Mouse (Mus musculus) midbrain, embryonic 11.5 days (tissue): ENCODE measurements around the gene Shc1. TPM values are rescaled to one million over a fixed set of nuclear protein-coding genes. Genes with fewer than 3 reads are reported as not detected.

Source experiments
- ATAC-seq: fragments of 200-750 bp; cut with Nextera tagmentation; 2 replicates; pipeline ENCODE4 v1.8.0; 2017; ENCODE audit warnings: moderate TSS enrichment, moderate library complexity; ENCODE audit not compliant: low FRiP score
- DNase-seq: peaks from one replicate; pipeline ENCODE4 v3.0.0; 2015; ENCODE audit warnings: low spot score; ENCODE audit errors: missing footprints
- H3K27ac ChIP-seq: fragments of 300-500 bp; sonication (generic); 2 replicates; pipeline ENCODE4 v1.5.1; 2014; ENCODE audit warnings: low read depth, low read length
- H3K27me3 ChIP-seq: fragments of 300-500 bp; sonication (generic); 2 replicates; pipeline ENCODE4 v1.6.1; 2014; ENCODE audit warnings: mild to moderate bottlenecking, low read length, moderate library complexity, mixed read lengths; ENCODE audit not compliant: control insufficient read depth, insufficient read depth
- H3K36me3 ChIP-seq: fragments of 300-500 bp; sonication (generic); 2 replicates; pipeline ENCODE4 v1.6.1; 2014; ENCODE audit warnings: mild to moderate bottlenecking, low read length, moderate library complexity, mixed read lengths; ENCODE audit not compliant: control insufficient read depth, insufficient read depth
- H3K4me1 ChIP-seq: fragments of 300-500 bp; sonication (generic); 2 replicates; pipeline ENCODE4 v1.6.1; 2014; ENCODE audit warnings: low read length; ENCODE audit not compliant: control insufficient read depth, insufficient read depth
- H3K4me2 ChIP-seq: fragments of 300-500 bp; sonication (generic); 2 replicates; pipeline ENCODE4 v1.6.1; 2014; ENCODE audit warnings: mild to moderate bottlenecking, moderate library complexity
- H3K4me3 ChIP-seq: fragments of 300-500 bp; sonication (generic); 2 replicates; pipeline ENCODE4 v1.5.1; 2014; ENCODE audit warnings: low read depth, low read length
- H3K9ac ChIP-seq: fragments of 300-500 bp; sonication (generic); 2 replicates; pipeline ENCODE4 v1.6.1; 2014; ENCODE audit warnings: low read length
- H3K9me3 ChIP-seq: fragments of 300-500 bp; sonication (generic); 2 replicates; pipeline ENCODE4 v1.6.1; 2016; ENCODE audit warnings: low read length; ENCODE audit not compliant: control insufficient read depth
- WGBS: fragments of 180-500 bp; shearing (Covaris S2); extraction: QIAGEN DNeasy Blood & Tissue Kit; methylation state at CpG from one replicate; pipeline ENCODE4 v1.1.7; 2014; 5-methylcytosine and 5-hydroxymethylcytosine counted together
- polyA plus RNA-seq: library from polyadenylated mRNA; unstranded; fragments of >200 nt; fragmentation: Nextera tagmentation; extraction: Ambion mirVana; gene quantifications from 2 replicates; pipeline ENCODE4 v1.2.1, GENCODE M21; 2014

Shc1 gene
- polyA plus RNA-seq, 1 experiment from 2014 or later: 23.4 TPM

DNA sequence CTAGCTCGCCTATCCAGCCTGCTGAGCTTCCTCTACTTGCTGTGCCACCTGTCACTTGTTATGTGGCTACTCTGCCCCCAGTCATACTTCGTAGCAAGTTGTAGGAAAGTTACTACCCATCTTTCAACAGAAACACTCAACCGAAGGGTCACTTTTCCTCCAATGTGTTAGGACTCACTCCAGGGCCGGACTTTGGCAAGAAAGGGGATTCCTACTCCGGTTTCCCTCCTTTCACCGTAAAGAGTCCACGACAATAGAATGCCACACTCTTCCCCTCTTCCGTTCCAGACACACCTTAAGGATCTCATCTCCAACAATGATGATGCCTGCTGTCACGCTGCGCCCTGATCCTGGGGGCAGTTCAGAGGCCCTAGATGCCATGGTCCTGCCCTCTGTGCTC is 7.4 kb upstream of the Shc1 start:
- no peak overlapping the region for H3K27ac ChIP-seq
- 81% methylated on average over 10 of the region's 10 CpGs for WGBS

DNA sequence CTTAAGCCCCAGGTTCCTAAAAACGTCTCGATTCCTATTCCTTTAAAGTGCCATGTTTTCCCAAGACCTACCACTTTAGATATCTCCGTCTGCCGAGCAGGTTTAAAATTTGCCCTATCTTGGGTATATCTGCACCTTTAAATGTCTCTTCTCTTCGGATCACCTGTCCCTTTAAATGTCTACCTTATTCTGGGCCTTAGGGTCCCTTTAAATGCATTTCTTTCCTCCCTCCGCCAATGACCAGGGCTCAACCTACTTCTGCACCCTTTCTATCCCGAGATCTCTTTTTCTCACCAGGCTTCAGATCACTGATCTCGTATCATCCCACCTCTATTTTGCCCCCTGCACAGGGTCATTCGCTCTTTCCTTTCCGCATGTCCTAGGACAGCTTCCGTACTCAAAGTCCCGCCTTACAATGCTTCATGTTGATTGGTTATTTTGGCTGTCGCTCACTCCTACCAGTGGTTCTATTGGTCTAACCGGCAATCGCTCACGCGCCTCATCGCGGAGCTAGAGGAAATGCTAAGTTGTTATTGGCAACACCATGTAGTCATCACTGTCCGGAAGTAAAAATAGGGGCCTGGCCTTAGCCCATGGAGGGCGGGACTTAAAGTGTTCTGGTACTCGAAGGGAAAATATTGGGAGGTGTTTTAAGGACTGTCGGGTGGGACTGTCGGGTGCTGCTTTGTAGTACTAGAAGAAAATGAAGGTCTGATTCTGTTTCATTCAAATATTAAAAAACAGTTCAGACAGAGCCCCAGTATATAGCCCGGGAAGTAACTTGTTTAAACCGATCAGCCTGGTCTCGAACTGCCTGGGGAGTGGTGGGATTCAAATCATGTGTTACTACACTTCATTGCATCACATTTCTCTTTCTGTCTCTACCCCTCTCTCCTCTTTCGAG is 6.5 kb upstream of the Shc1 start, which contains the start of gene Flad1:
Gene Flad1 (minus strand): TSS at position 381 of the 904 bp plus-strand sequence.
- peak within 1 kb of the TSS; percentile 50 for H3K4me3 ChIP-seq
- peak; percentile 100 for DNase-seq
- peak within 1 kb of the TSS; percentile 47 for H3K9ac ChIP-seq
- no peak within 1 kb of the TSS for H3K27ac ChIP-seq
- ATAC-seq: peak; percentile 99
- H3K4me2 ChIP-seq: peak within 1 kb of the TSS; percentile 73
- H3K36me3 ChIP-seq: peaks cover 16% of the 10 kb centered on the region; the same call in 1 of the 2 replicates
- H3K9me3 ChIP-seq: no peaks in the 10 kb centered on the region
- peaks cover 9% of the 10 kb centered on the region for H3K4me1 ChIP-seq
- WGBS: 7% methylated on average over 28 of the region's 28 CpGs
- H3K27me3 ChIP-seq: no peaks in the 10 kb centered on the region

More for the DNA sequence above, 7.4 kb upstream of the Shc1 start:
- ATAC-seq (no peak), DNase-seq (no peak)
- H3K9me3 ChIP-seq: no peaks in the 10 kb centered on the region
- peak overlapping the region; percentile 47 for H3K9ac ChIP-seq
- H3K4me3 ChIP-seq: peak overlapping the region; percentile 50
- H3K4me2 ChIP-seq: peak overlapping the region; percentile 73
- peaks cover 12% of the 10 kb centered on the region; the same call in 1 of the 2 replicates for H3K36me3 ChIP-seq
- no peaks in the 10 kb centered on the region for H3K27me3 ChIP-seq
- peaks cover 7% of the 10 kb centered on the region for H3K4me1 ChIP-seq

- WGBS: 95% methylated on average over 8 of the region's 8 CpGs
- no peak overlapping the region for H3K27ac ChIP-seq
- peaks cover 24% of the 10 kb centered on the region for H3K4me1 ChIP-seq
- no peak overlapping the region for H3K4me3 ChIP-seq
- H3K9ac ChIP-seq: no peak overlapping the region
- DNase-seq (peak; percentile 31), ATAC-seq (no peak)
- no peaks in the 10 kb centered on the region for H3K27me3 ChIP-seq
- no peaks in the 10 kb centered on the region for H3K9me3 ChIP-seq
- peaks cover 16% of the 10 kb centered on the region; the same call in 1 of the 2 replicates for H3K36me3 ChIP-seq
- H3K4me2 ChIP-seq: no peak overlapping the region
Measured at GRCm38 (mm10) chr3:89416158-89416557, 2.1 kb upstream of the Shc1 start.

- peak overlapping the region; percentile 83 for H3K4me2 ChIP-seq
Measured at GRCm38 (mm10) chr3:89417131-89417530, 1.1 kb upstream of the Shc1 start.

GRCm38 (mm10) chr3:89417840-89418169 is 438 bp upstream of the Shc1 start:
- peak; percentile 60 for ATAC-seq
- H3K4me2 ChIP-seq: peak overlapping the region; percentile 83
- H3K36me3 ChIP-seq: peaks cover 16% of the 10 kb centered on the region; the same call in 1 of the 2 replicates
- DNase-seq: no peak
- peak overlapping the region; percentile 76 for H3K9ac ChIP-seq
- peak overlapping the region; percentile 64 for H3K27ac ChIP-seq
- H3K4me1 ChIP-seq: peaks cover 32% of the 10 kb centered on the region
- WGBS: under 1% methylated on average over 20 of the region's 20 CpGs
- H3K27me3 ChIP-seq: no peaks in the 10 kb centered on the region
- peak overlapping the region; percentile 64 for H3K4me3 ChIP-seq
- no peaks in the 10 kb centered on the region for H3K9me3 ChIP-seq

More at GRCm38 (mm10) chr3:89417131-89417530, 1.1 kb upstream of the Shc1 start:
- peaks cover 32% of the 10 kb centered on the region for H3K4me1 ChIP-seq
- WGBS: 37% methylated on average over 2 of the region's 2 CpGs
- ATAC-seq: no peak
- no peak for DNase-seq
- peaks cover 16% of the 10 kb centered on the region; the same call in 1 of the 2 replicates for H3K36me3 ChIP-seq
- H3K4me3 ChIP-seq: peak overlapping the region; percentile 64
- H3K9me3 ChIP-seq: no peaks in the 10 kb centered on the region
- no peaks in the 10 kb centered on the region for H3K27me3 ChIP-seq
- no peak overlapping the region for H3K27ac ChIP-seq
- peak overlapping the region; percentile 76 for H3K9ac ChIP-seq

GRCm38 (mm10) chr3:89418861-89419250 is 613 bp downstream of the Shc1 start:
- ATAC-seq (peak; percentile 14), DNase-seq (no peak)
- H3K4me3 ChIP-seq: peak overlapping the region; percentile 64
- H3K9me3 ChIP-seq: no peaks in the 10 kb centered on the region
- peak overlapping the region; percentile 87 for H3K27ac ChIP-seq
- H3K4me1 ChIP-seq: peaks cover 32% of the 10 kb centered on the region
- H3K4me2 ChIP-seq: peak overlapping the region; percentile 87
- under 1% methylated on average over 16 of the region's 16 CpGs for WGBS
- no peaks in the 10 kb centered on the region for H3K27me3 ChIP-seq
- peaks cover 16% of the 10 kb centered on the region; the same call in 1 of the 2 replicates for H3K36me3 ChIP-seq
- peak overlapping the region; percentile 73 for H3K9ac ChIP-seq

DNA sequence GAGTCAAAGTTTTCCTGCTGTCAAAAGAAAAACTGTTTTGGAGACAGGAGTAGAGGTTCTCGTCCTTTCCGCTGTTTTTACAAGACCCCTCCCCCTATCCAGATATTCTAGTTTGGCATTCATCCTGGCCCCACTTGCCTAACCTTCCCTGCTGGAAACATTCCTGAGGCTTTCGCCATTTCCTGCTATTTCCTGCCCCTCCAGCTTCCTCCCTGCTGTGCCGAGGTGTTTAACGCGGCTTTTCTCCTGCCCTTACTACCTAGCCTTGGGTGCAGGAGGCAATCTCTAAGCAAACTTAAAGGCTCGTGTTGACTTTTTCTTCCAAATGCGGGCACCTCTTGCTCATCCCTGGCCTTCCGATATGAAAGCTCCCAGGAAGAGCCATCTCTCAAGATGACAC is 1.3 kb downstream of the Shc1 start:
- Histone ChIP-seq H3K27ac (no peak overlapping the region; the same call in 1 of the 2 replicates), H3K4me3 (peak overlapping the region; percentile 64), H3K4me2 (peak overlapping the region; percentile 87), H3K27me3 (no peaks in the 10 kb centered on the region), H3K4me1 (peaks cover 32% of the 10 kb centered on the region), H3K9ac (peak overlapping the region; percentile 73), H3K9me3 (no peaks in the 10 kb centered on the region), H3K36me3 (peaks cover 12% of the 10 kb centered on the region; the same call in 1 of the 2 replicates)
- DNase-seq (no peak), ATAC-seq (no peak)
- 4% methylated on average over 9 of the region's 9 CpGs for WGBS

DNA sequence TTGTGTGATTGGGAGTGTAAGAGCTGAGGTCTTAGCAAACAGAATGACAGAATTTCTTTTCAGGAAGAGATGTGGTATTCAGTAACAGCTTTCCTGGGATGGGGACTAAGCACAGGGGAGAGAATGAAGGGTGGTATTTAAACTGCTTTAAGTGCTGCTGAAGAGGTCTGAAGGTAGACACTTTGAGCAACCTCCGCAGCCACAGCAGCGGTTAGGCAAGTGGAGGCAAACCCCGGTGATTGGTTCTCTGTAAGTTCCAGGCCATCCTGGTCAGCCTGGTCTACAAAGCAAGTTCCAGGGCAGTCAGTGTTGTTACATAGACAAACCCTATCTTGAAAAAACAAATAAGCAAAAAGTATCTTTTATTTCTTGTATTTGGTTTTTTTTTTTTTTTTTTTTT is 1.7 kb downstream of the Shc1 start:
- peak overlapping the region; percentile 64 for H3K4me3 ChIP-seq
- peak overlapping the region; percentile 87 for H3K4me2 ChIP-seq
- H3K27ac ChIP-seq: no peak overlapping the region
- peak overlapping the region; percentile 73 for H3K9ac ChIP-seq
- ATAC-seq (no peak), DNase-seq (no peak)
- no peaks in the 10 kb centered on the region for H3K9me3 ChIP-seq
- WGBS: 42% methylated on average over 3 of the region's 3 CpGs
- H3K4me1 ChIP-seq: peaks cover 32% of the 10 kb centered on the region
- peaks cover 8% of the 10 kb centered on the region; the same call in 1 of the 2 replicates for H3K36me3 ChIP-seq
- no peaks in the 10 kb centered on the region for H3K27me3 ChIP-seq

- WGBS: 54% methylated on average over 2 of the region's 2 CpGs
- Histone ChIP-seq H3K9me3 (no peaks in the 10 kb centered on the region), H3K27me3 (no peaks in the 10 kb centered on the region), H3K9ac (no peak overlapping the region), H3K4me2 (0 out of 2 replicates have a peak overlapping the region, but pooled peaks have one; percentile 61), H3K4me1 (peaks cover 32% of the 10 kb centered on the region), H3K4me3 (0 out of 2 replicates have a peak overlapping the region, but pooled peaks have one; percentile 3), H3K27ac (no peak overlapping the region), H3K36me3 (peaks cover 7% of the 10 kb centered on the region; the same call in 1 of the 2 replicates)
- no peak for ATAC-seq
- DNase-seq: no peak
Measured at GRCm38 (mm10) chr3:89420421-89420820, 2.2 kb downstream of the Shc1 start.
